Mouse (Mus musculus) kidney, postnatal 14 days (tissue): ENCODE results near the gene Gm49384.

Experiments
- DNase-seq: peaks from one replicate; pipeline ENCODE4 v3.0.0; 2022; ENCODE audit warnings: mixed read lengths

Gene Gm49384

GRCm38 (mm10) chr12:69204052-69204833 lies at the start of gene Gm49384:
Gene Gm49384 (minus strand): TSS chr12:69204267.
- DNase-seq, result no peak

GRCm38 (mm10) chr12:69253806-69254205 lies 49.7 kb upstream of the Gm49384 start:
- DNase-seq, result no peak

DNA sequence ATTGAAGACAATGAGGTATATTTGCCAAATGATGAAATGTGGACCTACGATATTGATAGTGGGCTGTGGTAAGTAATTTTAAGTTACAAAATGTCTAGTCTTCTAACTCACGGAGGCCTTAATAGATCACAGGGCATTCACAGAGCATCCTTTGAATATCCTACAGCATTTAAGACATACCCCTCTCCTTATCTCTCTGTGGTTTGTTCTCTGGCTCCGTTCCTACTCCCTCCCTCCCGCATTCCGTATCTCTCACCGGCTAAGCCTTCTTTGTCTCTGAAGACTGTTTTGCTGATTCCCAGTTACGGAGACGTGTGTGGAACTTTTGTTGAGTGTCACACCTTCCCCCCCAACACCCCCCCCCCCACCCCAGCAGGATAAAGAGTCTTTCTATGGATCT lies 46.7 kb upstream of the Gm49384 start:
- DNase-seq, result no peak

DNA sequence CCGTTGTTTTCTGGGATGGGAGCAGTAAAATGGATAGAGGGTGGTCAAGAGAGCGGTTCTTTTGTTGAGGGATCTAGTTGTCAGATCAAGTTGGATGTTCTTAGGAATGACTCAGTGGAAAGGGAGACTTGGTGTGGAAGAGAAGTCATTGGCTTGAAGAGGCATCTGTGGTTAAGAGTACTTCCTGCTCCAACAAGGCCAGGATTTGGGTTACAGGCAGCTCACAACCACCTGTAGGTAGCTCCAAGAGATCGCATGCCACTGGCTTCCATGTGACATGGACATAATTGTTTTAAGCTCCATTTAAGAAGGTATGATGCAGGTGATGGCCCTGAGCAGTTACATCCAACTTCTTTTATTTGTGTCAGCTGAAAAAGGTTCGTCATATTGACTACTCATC lies 45.7 kb upstream of the Gm49384 start:
- no peak for DNase-seq

DNA sequence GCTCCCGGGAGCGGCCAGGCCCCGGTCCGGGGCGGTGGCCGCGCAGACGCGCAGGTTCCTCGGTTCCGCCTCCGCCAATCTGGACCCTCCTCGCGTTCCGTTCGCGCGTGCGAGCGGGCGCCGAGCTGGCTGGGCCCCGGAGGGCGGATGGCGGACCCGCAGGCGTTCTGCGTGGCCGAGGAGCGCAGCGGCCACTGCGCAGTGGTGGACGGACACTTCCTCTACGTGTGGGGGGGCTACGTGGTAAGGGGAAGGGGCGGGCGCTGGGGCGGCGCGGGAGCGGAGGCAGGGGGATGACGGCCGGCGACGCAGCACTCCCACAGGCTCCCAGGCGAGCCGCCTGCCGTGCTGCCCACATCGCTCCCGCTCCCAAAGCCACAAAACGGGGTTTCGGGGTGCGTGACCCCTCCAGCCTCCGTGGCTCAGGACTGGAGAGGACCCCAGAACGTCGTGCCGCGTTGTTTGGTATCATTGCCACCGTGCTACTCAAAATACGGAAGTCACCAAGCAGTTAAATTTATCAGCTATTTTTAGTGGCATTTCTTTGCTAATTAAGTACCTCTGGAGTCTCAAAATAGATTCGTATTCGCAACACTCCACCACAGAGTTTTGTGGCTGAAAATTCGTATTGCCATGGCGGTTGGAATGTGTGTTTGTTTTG lies 37.8 kb upstream of the Gm49384 start:
- DNase-seq, result peak; percentile 80

- no peak for DNase-seq
Observed at GRCm38 (mm10) chr12:69241405-69241770, 37.3 kb upstream of the Gm49384 start.

GRCm38 (mm10) chr12:69240876-69241275 lies 36.8 kb upstream of the Gm49384 start, which contains the start of gene Klhdc1:
Gene Klhdc1 (plus strand): TSS chr12:69241176.
- DNase-seq, result no peak

DNA sequence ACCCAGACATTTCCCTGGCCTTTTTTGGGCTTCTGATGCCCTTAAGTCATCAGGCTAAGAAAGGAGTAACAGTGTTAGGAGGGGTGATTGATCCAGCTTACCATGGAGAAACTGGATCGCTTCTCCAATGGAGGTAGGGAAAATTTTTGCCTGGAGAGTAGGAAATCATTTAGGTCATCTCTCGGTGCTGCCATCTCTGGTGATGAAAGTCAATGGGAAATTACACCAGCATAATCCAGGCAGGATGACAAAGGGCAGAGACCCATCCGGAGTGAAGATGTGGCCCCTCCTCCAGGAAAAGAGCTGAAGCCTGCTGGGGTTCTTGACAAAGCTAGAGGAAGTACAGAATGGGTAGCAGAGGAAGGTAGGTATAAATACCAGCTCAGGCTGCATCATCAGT lies 34.2 kb upstream of the Gm49384 start:
- peak; percentile 20 for DNase-seq

DNA sequence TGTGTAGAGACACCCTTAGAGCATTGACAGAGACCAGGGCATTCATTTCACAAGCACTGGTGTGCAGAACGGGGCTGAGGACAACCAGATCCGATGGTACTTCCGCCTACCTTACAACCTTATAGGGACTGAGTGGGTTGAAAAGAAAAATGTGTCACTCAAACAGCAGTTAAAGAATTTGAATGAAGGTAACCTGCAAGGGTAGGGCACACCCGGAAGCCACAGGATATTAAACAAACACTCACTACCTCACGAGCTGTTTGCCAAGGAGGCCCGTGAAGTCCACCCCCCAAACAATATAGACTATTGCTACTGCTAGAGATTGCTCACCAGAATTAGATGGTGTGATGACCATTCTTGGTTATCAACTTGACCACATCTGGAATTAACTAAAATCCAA lies 31.7 kb upstream of the Gm49384 start:
- no peak for DNase-seq

- no peak for DNase-seq
Observed at GRCm38 (mm10) chr12:69229251-69229650, 25.2 kb upstream of the Gm49384 start.

DNA sequence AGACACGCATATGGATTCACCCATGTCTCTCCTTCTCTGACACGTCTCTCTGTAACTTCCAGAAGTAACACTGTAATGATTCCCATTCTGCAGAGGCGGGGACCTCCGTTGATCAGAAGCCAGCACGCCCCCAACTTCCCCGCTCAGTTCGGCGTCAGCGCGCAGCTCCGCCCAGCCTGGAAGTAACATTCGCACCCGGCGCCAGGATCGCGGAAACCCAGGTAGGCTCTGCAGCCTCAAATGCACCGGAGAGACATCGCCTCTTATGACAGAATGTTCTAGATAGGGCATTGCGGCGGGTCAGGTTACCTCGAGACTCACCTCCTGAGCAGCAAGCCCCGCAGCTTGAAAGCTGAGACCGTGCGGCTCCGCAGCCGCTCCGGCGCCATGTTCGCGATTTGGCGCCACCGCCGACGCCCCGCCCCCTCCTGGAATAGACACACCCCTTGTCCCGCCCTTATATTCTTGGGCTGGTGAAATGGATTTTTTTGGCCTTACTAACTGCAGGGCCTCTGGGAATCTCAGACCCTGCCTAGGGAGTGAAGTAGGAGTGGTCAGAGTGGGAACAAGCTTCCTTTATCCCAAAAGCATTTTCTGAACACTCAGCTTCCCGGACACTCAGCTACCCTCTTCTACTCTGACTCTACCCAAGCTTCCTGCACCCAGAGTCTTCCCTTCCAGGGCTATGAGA lies 23.9 kb upstream of the Gm49384 start, which contains the start of gene Pole2:
Gene Pole2 (minus strand): TSS at position 420 of the 691 bp plus-strand sequence.
- DNase-seq, result peak; percentile 92

GRCm38 (mm10) chr12:69220613-69221277 lies 16.7 kb upstream of the Gm49384 start:
- peak; percentile 24 for DNase-seq

GRCm38 (mm10) chr12:69216587-69216986 lies 12.5 kb upstream of the Gm49384 start:
- DNase-seq, result no peak

GRCm38 (mm10) chr12:69215000-69215785 lies 11.1 kb upstream of the Gm49384 start:
- DNase-seq, result no peak

GRCm38 (mm10) chr12:69214393-69214792 lies 10.3 kb upstream of the Gm49384 start:
- no peak for DNase-seq

DNA sequence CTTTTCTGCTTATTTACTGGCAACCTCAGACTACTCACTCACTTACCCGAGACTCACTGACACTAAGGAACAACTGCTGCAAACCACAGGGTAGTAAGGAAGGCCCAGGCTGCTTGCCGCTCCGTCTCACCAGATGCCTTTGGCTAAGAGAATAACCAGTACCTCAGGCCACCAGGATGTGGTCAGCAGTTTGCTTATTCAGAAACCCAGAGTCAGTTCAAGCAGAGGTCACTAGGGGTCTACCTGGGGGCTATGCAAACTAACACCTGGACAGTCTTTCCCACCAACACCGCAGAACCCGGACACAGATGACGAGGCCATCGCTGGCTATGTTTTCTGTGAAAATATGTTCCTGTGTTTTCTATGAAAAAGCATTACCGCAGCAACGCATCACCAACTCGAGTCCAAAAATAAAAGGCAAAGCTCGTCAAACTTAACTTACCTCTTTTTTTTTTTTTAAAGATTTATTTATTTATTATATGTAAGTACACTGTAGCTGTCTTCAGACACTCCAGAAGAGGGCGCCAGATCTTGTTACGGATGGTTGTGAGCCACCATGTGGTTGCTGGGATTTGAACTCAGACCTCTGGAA lies 9.2 kb upstream of the Gm49384 start:
- no peak for DNase-seq

DNA sequence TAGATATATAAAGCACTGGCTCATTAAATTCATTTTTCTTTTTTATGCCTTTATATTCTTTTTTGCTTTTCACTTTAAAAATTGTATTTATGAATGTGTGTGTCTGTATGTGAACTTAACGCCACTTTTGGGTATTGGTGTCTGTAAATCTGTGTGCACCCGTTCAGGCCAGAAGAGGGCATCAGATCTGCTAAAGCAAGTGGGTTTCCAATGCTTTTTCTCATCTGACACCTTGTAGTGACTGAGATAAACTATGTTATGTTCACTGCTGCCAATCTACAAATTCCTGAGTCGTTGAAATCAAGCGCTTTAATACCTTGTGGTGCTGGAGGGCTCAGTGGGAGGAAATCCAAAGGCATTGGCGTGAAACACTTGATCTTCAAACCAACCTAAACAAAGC lies 7.0 kb upstream of the Gm49384 start:
- DNase-seq, result no peak

- no peak for DNase-seq
Observed at GRCm38 (mm10) chr12:69210056-69210979, 6.3 kb upstream of the Gm49384 start.

GRCm38 (mm10) chr12:69208520-69208919 lies 4.5 kb upstream of the Gm49384 start:
- no peak for DNase-seq

- no peak for DNase-seq
Observed at GRCm38 (mm10) chr12:69207926-69208325, 3.9 kb upstream of the Gm49384 start.

GRCm38 (mm10) chr12:69207396-69207795 lies 3.3 kb upstream of the Gm49384 start:
- DNase-seq, result no peak
